Mouse (Mus musculus) stomach, postnatal 0 days (tissue): ENCODE data around the gene Nlrc5.

Experiments
- CTCF ChIP-seq: IDR thresholded peaks from 2 replicates; pipeline ENCODE4 v1.5.1; 2016; ENCODE audit warnings: antibody characterized with exemption, low read depth, mild to moderate bottlenecking, moderate library complexity
- EP300 ChIP-seq: optimal IDR thresholded peaks from 2 replicates; pipeline ENCODE3; 2016; ENCODE audit warnings: antibody characterized with exemption

DNA sequence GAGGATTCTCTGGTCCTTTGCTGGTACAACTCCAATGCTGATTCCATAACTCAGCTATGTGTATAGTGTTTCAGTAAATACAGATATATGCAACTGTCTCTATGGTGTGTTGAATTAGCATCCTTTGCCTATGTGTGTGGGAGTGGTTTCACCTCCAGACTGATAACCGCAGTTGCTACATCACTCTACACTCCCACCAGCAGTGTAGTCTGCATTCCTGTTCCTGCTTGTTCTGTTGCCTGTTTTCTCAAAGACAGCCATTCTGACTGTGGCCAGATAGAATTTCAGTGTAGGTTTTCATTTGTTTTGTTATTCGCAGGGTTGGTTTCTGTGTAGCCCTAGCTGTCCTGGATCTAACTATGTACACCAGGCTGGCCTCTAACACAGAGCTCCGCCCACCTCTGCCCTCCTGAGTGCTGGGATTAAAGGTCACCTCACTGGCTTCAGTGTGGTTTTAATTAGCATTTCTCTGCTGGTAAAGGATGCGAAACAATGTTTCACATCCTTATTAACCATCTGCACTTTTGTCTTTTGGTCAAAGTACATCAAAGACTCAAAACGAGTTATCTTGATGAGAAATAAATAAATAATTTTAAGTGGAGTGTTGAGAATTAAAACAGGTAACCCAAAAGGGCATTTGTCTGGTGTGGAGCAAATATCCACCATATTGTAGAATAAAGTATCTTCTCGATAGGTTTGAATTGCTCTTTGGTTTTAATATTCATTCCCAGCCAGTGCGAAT is 13.6 kb downstream of the Nlrc5 start:
- TF ChIP-seq EP300 (no peak), CTCF (no peak)
